Mouse (Mus musculus): ENCODE data around the gene Disc1. TPM values are rescaled to one million over a fixed set of nuclear protein-coding genes. Genes with fewer than 3 reads are reported as not detected.

The Disc1 gene
- total RNA-seq, 2 experiments from 2014 or later = 1.4 to 1.7 TPM

DNA sequence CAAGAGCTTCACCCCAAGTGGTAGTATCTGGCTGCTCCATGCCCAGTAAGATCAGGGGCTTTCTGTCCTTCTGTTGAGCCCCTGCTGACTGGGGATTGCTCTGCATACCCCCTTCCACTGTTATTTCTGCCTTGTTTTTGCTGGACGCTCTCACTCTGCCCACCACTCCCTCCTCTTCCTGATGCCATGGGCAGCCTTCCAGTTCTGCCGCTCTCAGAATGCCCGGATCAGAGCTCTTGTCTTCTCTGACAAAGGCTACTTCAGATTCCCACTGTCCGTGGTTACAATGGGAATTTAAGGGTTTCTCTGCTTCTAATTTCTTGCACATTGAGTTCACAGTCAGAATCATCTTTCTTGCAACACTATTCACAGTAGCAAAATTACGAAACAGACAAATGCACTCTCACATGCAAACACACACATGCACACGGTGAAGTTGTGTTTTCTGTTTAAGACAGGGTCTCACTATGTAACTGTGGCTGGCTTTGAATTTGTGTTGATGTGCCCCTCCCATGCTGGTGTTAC is 214.2 kb downstream of the Disc1 start:
- DNase-seq = no peak

DNA sequence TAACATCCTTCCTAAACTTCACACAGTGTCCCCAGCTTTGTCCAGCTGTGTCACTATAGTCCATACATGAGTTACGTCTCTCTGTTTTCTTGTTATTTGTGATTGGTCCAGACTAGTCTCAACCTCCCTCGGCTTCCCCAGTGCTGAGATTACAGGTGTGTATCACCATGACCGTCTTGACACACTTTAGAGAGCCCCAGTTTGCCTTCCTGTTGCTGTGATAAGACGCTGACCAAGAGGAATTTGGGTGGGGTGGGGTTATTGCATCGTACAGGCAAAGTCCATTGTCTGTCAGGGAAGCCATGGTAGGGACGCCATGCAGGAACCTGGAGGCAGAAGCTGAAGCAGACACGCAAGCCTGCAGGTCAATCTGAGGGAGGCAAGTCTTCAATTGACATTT is 216.3 kb downstream of the Disc1 start:
- no peak for DNase-seq

DNA sequence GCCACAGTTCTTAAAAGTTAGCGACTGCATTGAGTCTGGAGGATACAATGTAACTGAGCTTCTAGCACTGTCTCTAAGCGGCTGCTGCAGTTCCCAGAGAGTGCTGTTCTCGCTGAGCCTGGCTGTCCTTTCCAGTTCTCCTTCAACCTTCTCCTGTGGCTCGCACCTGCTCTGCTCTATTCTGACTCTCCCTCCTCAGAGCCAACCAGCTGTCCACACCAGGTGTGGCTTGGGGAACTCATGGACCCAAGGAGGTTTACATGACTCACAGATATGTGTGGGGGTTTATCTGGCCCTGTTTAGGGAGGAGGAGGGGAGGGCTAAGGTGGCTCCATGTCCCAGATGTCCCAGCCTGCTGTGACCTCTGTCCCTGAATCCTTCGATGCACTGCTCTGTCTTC is 217.4 kb downstream of the Disc1 start:
- DNase-seq = no peak

GRCm38 (mm10) chr8:125272089-125272866 is 218.3 kb downstream of the Disc1 start:
- DNase-seq = no peak

DNA sequence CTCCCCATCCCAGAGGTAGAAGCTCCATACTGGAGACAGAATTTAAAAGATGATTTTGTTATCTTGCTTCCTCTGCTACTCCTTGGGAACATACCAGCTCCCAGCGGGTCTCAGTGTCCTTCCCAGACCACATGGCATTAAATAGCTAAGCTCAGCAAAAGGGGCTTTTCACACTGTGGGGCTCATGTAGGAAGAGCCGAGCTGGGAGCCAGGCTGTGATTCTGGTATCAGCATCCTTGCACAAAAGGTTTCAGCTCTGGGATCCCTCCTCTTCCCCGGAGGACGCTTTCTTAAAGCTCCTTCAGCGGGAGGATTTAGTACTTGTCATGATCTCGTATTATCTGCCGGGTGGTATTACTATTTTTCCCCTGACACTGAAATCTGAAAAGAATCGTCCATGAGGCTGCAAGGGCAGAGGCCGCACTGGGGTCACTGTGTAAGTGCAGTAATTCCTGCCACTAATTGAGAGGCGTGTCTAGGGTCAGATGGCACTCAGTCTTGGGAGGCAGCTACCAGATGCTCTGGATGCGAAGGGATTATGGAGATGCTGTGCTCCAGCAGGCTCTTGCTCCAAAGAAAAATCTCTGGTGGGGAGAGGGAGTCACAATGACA is 223.2 kb downstream of the Disc1 start:
- DNase-seq = no peak

DNA sequence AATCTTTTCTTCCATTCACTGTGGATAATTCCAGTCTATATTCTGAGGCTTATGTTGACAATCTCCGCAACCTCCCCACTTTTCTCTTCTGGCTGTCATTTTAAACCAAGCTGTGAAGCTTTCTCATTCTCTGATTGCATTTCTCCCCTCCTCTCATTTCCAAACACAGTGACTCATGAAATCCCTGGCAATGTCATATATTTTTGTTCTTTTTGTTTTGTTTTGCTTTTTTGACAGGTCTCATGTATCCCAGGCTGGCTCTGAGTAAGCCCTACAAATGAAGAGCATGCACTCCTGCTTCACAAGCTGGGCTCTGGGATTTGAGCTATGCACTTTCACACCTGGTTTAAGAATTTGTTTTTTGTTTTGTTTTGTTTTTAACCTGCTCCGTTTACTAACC is 225.2 kb downstream of the Disc1 start:
- DNase-seq = no peak

DNA sequence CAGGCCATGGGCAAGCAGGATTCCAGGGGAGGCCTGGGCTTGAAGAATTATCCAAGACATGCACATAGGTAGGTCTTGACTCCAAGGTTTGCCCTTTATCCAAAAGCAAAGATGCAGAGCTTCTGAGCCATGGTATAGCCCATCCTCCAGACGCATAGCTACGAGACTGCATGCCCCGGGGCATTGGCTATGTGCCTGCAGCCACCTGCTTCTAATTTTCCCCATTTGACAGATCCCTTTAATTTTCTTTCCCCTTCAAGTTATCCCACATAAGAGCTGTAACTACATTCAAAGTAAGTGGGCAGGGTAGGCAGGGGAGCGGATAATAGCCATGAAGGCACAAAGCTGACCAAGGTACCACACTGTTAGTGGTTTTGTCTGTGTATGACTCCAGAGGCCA is 225.9 kb downstream of the Disc1 start:
- no peak for DNase-seq

GRCm38 (mm10) chr8:125282531-125282930 is 228.5 kb downstream of the Disc1 start:
- DNase-seq = peak; percentile 36 to 71

- DNase-seq = no peak
Observed at GRCm38 (mm10) chr8:125283542-125283941, 229.5 kb downstream of the Disc1 start.

DNA sequence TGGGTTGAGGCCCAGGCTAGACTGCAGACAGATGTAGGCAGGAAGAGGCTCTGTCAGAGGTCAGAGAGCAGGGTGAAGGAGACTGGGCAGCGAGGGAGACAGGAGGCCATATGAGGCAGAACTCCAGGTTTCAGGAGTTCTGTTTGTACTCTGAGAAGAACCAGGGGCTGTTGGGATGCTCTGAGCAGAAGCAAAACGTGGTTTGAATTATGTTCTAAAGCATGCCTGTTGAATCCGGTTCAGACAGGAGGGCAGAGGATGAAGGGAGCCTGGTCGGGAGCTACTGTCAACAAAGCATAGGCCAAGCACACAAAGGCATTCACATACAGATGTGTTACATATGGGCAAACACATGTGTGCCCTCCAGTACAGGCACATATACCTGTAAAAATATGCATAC is 230.9 kb downstream of the Disc1 start:
- DNase-seq = no peak

- DNase-seq = peak in 1 of 2 experiments; percentile 48
Observed at GRCm38 (mm10) chr8:125285391-125285790, 231.4 kb downstream of the Disc1 start.

- DNase-seq = peak; percentile 94
Observed at GRCm38 (mm10) chr8:125285966-125286681, 232.1 kb downstream of the Disc1 start.

- DNase-seq = peak in 1 of 2 experiments; percentile 40
Observed at GRCm38 (mm10) chr8:125287311-125287710, 233.3 kb downstream of the Disc1 start.

- DNase-seq = peak; percentile 67 to 72
Observed at GRCm38 (mm10) chr8:125287841-125288341, 233.9 kb downstream of the Disc1 start.

- peak; percentile 56 to 62 for DNase-seq
Observed at GRCm38 (mm10) chr8:125291506-125291905, 237.5 kb downstream of the Disc1 start.

DNA sequence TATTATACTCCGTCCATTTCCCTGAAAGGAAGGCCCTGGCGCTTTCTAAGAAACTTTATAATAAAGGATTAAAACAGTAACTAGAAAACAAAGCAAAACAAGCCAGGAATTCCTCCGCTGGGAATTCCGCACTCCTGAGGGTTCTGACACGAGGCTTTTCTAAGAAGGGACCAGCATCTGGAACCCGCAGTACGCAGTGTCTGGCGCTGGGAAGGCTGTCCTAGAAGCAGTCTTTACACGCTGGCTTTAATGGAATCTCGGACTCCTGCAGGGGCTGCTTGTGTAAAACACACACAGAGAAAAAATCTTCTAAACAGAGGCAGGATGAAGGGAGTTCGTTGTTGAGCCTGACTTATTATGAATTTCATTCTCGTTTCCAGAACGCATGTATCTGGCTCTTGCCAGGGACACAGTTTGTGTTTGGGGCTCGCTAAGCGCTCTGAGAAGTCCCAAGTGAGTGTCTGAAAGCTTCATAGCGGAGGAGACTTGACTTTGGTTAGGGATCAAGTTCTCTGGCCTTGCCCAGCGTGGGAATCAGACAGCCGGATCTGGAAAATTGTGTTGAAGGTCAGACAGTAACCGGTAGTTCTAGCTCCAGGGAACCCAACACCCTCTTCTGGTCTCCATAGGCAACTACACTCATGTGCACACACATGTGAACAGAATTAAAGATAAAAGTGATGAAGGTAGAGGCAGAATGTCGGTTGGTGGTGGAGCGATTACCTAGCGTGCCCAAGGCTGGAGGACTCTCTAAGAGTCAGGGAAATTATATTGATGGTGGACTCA is 238.1 kb downstream of the Disc1 start:
- DNase-seq = peak; percentile 45 to 52

GRCm38 (mm10) chr8:125292933-125293591 is 239.1 kb downstream of the Disc1 start:
- DNase-seq = peak; percentile 77 to 85

GRCm38 (mm10) chr8:125299248-125299647 is 245.3 kb downstream of the Disc1 start:
- DNase-seq = no peak

GRCm38 (mm10) chr8:125301931-125302361 is 248.0 kb downstream of the Disc1 start:
- DNase-seq = no peak

GRCm38 (mm10) chr8:125306665-125307064 is 252.7 kb downstream of the Disc1 start:
- DNase-seq = no peak

GRCm38 (mm10) chr8:125309985-125310384 is 256.0 kb downstream of the Disc1 start:
- DNase-seq = no peak

All from heart, adult 18-20 months (tissue).